Mouse (Mus musculus): ENCODE measurements around the gene Atp13a2. TPM values are rescaled to one million over a fixed set of nuclear protein-coding genes. Genes with fewer than 3 reads are reported as not detected.

The Atp13a2 gene
- polyA plus RNA-seq, 1 experiment from 2014 or later = 30.6 TPM

GRCm38 (mm10) chr4:141008028-141008427 lies 21.4 kb downstream of the Atp13a2 start:
- Histone ChIP-seq H3K27ac (no peak overlapping the region), H3K9me3 (replicated peaks; ENCODE audit: low read length) (no peaks in the 10 kb centered on the region), H3K4me1 (replicated peaks; ENCODE audit: insufficient read depth, low read length) (peaks cover 10% of the 10 kb centered on the region; the same call in 1 of the 2 replicates), H3K36me3 (ENCODE audit: insufficient read depth, low read length) (peaks cover 29% of the 10 kb centered on the region), H3K27me3 (ENCODE audit: insufficient read depth, low read length) (no peaks in the 10 kb centered on the region), H3K4me3 (replicated peaks; ENCODE audit: low read depth, low read length) (no peak overlapping the region), H3K9ac (ENCODE audit: low read depth, low read length) (no peak overlapping the region), H3K4me2 (ENCODE audit: low read length) (no peak overlapping the region)
- DNase-seq (ENCODE audit: low spot score) (no peak), ATAC-seq (replicated peaks; ENCODE audit: low FRiP score, low read depth) (no peak)
- WGBS = 84% methylated on average over 8 of the region's 8 CpGs
- TF ChIP-seq CTCF (IDR thresholded peaks at IDR 0.05; ENCODE audit: low read depth) = no peak

- peak within 1 kb of the TSS; percentile 67 for H3K9ac ChIP-seq (ENCODE audit: low read depth, low read length)
- H3K36me3 ChIP-seq (ENCODE audit: insufficient read depth, low read length) = peaks cover 19% of the 10 kb centered on the region; the same call in 1 of the 2 replicates
- WGBS = 17% methylated on average over 7 of the region's 7 CpGs
- DNase-seq (ENCODE audit: low spot score) (no peak), ATAC-seq (replicated peaks; ENCODE audit: low FRiP score, low read depth) (no peak)
- peak within 1 kb of the TSS; percentile 61 for H3K4me2 ChIP-seq (ENCODE audit: low read length)
- H3K27ac ChIP-seq = peak within 1 kb of the TSS; percentile 81
- no peak for TF ChIP-seq CTCF (IDR thresholded peaks at IDR 0.05; ENCODE audit: low read depth)
- H3K9me3 ChIP-seq (replicated peaks; ENCODE audit: low read length) = no peaks in the 10 kb centered on the region
- H3K27me3 ChIP-seq (ENCODE audit: insufficient read depth, low read length) = no peaks in the 10 kb centered on the region
- peaks cover 10% of the 10 kb centered on the region; the same call in 1 of the 2 replicates for H3K4me1 ChIP-seq (replicated peaks; ENCODE audit: insufficient read depth, low read length)
- peak within 1 kb of the TSS; percentile 56 for H3K4me3 ChIP-seq (replicated peaks; ENCODE audit: low read depth, low read length)
Observed at GRCm38 (mm10) chr4:141010118-141010517, 23.4 kb downstream of the Atp13a2 start, which contains the start of gene Mfap2. Mfap2 (plus strand) TSS chr4:141010418.

GRCm38 (mm10) chr4:141010526-141010925 lies 23.9 kb downstream of the Atp13a2 start:
- Histone ChIP-seq H3K9ac (ENCODE audit: low read depth, low read length) (peak overlapping the region; percentile 67), H3K4me2 (ENCODE audit: low read length) (peak overlapping the region; percentile 61), H3K27me3 (ENCODE audit: insufficient read depth, low read length) (no peaks in the 10 kb centered on the region), H3K4me1 (replicated peaks; ENCODE audit: insufficient read depth, low read length) (peaks cover 10% of the 10 kb centered on the region; the same call in 1 of the 2 replicates), H3K4me3 (replicated peaks; ENCODE audit: low read depth, low read length) (peak overlapping the region; percentile 56), H3K27ac (peak overlapping the region; percentile 81), H3K36me3 (ENCODE audit: insufficient read depth, low read length) (peaks cover 15% of the 10 kb centered on the region; the same call in 1 of the 2 replicates), H3K9me3 (replicated peaks; ENCODE audit: low read length) (no peaks in the 10 kb centered on the region)
- peak; percentile 77 for DNase-seq (ENCODE audit: low spot score)
- TF ChIP-seq CTCF (IDR thresholded peaks at IDR 0.05; ENCODE audit: low read depth) = no peak
- WGBS = under 1% methylated on average over 26 of the region's 26 CpGs
- peak; percentile 52; the same call in 1 of the 2 replicates for ATAC-seq (replicated peaks; ENCODE audit: low FRiP score, low read depth)

- DNase-seq (ENCODE audit: low spot score) (peak; percentile 83), ATAC-seq (replicated peaks; ENCODE audit: low FRiP score, low read depth) (peak; percentile 30; the same call in 1 of the 2 replicates)
- TF ChIP-seq CTCF (IDR thresholded peaks at IDR 0.05; ENCODE audit: low read depth) = no peak
- Histone ChIP-seq H3K9ac (ENCODE audit: low read depth, low read length) (peak overlapping the region; percentile 67), H3K4me1 (replicated peaks; ENCODE audit: insufficient read depth, low read length) (peaks cover 10% of the 10 kb centered on the region; the same call in 1 of the 2 replicates), H3K27me3 (ENCODE audit: insufficient read depth, low read length) (no peaks in the 10 kb centered on the region), H3K4me2 (ENCODE audit: low read length) (peak overlapping the region; percentile 61), H3K4me3 (replicated peaks; ENCODE audit: low read depth, low read length) (peak overlapping the region; percentile 56), H3K27ac (peak overlapping the region; percentile 81), H3K9me3 (replicated peaks; ENCODE audit: low read length) (no peaks in the 10 kb centered on the region), H3K36me3 (ENCODE audit: insufficient read depth, low read length) (peaks cover 12% of the 10 kb centered on the region; the same call in 1 of the 2 replicates)
- WGBS = 1% methylated on average over 17 of the region's 17 CpGs
Observed at GRCm38 (mm10) chr4:141010941-141011429, 24.3 kb downstream of the Atp13a2 start.

- Histone ChIP-seq H3K4me2 (ENCODE audit: low read length) (peak overlapping the region; percentile 61), H3K9me3 (replicated peaks; ENCODE audit: low read length) (no peaks in the 10 kb centered on the region), H3K4me1 (replicated peaks; ENCODE audit: insufficient read depth, low read length) (peaks cover 10% of the 10 kb centered on the region; the same call in 1 of the 2 replicates), H3K36me3 (ENCODE audit: insufficient read depth, low read length) (peaks cover 11% of the 10 kb centered on the region; the same call in 1 of the 2 replicates), H3K27ac (0 out of 2 replicates have a peak overlapping the region, but pooled peaks have one; percentile 81), H3K9ac (ENCODE audit: low read depth, low read length) (peak overlapping the region; percentile 67; the same call in 1 of the 2 replicates), H3K27me3 (ENCODE audit: insufficient read depth, low read length) (no peaks in the 10 kb centered on the region), H3K4me3 (replicated peaks; ENCODE audit: low read depth, low read length) (peak overlapping the region; percentile 56)
- 36% methylated on average over 14 of the region's 14 CpGs for WGBS
- DNase-seq (ENCODE audit: low spot score) (no peak), ATAC-seq (replicated peaks; ENCODE audit: low FRiP score, low read depth) (no peak)
- TF ChIP-seq CTCF (IDR thresholded peaks at IDR 0.05; ENCODE audit: low read depth) = no peak
Observed at GRCm38 (mm10) chr4:141011556-141012328, 25.1 kb downstream of the Atp13a2 start.

- peaks cover 7% of the 10 kb centered on the region; the same call in 1 of the 2 replicates for H3K36me3 ChIP-seq (ENCODE audit: insufficient read depth, low read length)
- no peaks in the 10 kb centered on the region for H3K9me3 ChIP-seq (replicated peaks; ENCODE audit: low read length)
- H3K9ac ChIP-seq (ENCODE audit: low read depth, low read length) = 0 out of 2 replicates have a peak overlapping the region, but pooled peaks have one; percentile 2
- peaks cover 10% of the 10 kb centered on the region; the same call in 1 of the 2 replicates for H3K4me1 ChIP-seq (replicated peaks; ENCODE audit: insufficient read depth, low read length)
- H3K27ac ChIP-seq = no peak overlapping the region
- 78% methylated on average over 10 of the region's 10 CpGs for WGBS
- DNase-seq (ENCODE audit: low spot score) = no peak
- TF ChIP-seq CTCF (IDR thresholded peaks at IDR 0.05; ENCODE audit: low read depth) = no peak
- ATAC-seq (replicated peaks; ENCODE audit: low FRiP score, low read depth) = no peak
- H3K4me3 ChIP-seq (replicated peaks; ENCODE audit: low read depth, low read length) = no peak overlapping the region
- no peak overlapping the region for H3K4me2 ChIP-seq (ENCODE audit: low read length)
- no peaks in the 10 kb centered on the region for H3K27me3 ChIP-seq (ENCODE audit: insufficient read depth, low read length)
Observed at GRCm38 (mm10) chr4:141012558-141012957, 25.9 kb downstream of the Atp13a2 start.
